Mouse (Mus musculus) activated CD4-positive, CD25-positive, alpha-beta regulatory T cell, adult 4 months (primary cell): ENCODE results near the gene Ugt1a5. TPM values are rescaled to one million over a fixed set of nuclear protein-coding genes. Genes with fewer than 3 reads are reported as not detected.
"Not testable (repeated sequence)": the region's sequence is repeated elsewhere in the genome, so short reads cannot be mapped to it uniquely, and the experiment has no call there.

Source experiments
- ATAC-seq: one replicate; pipeline ENCODE4 v1.8.0; 2017
- polyA plus RNA-seq, 2 experiments: library from polyadenylated mRNA; unstranded; fragments of 100-300 nt; shearing (Covaris generic); gene quantifications; one replicate each; pipeline ENCODE4 v1.2.1; 2017

Ugt1a5 gene
- not detected for polyA plus RNA-seq

GRCm38 (mm10) chr1:88165711-88166110 lies at the start of gene Ugt1a5:
Ugt1a5 (plus strand) TSS chr1:88166012.
- no peak for ATAC-seq

- ATAC-seq, result not testable (repeated sequence)
Observed at GRCm38 (mm10) chr1:88120550-88120949, 45.3 kb upstream of the Ugt1a5 start.

DNA sequence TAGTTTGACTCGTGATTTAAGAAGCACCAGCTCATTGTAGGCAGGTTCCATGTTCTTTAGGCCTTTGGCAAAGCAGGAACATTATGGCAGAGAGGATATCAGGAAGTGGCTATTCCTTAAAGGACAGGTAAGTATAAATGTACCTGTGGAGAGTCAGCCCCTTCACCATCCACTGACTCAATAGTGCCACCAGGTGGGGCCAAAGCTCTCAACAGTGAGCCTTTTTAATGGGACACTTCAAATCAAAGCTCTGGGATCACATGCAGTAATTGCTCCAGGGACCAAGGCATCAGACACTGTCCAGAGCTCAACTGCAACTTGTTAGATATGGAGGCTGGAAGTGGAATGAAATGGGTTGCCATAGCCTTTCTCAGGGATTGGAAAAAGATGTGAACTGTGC lies 44.3 kb upstream of the Ugt1a5 start:
- ATAC-seq, result not testable (repeated sequence)

- not testable (repeated sequence) for ATAC-seq
Observed at GRCm38 (mm10) chr1:88125827-88126360, 39.9 kb upstream of the Ugt1a5 start.

GRCm38 (mm10) chr1:88129091-88129490 lies 36.7 kb upstream of the Ugt1a5 start:
- ATAC-seq, result not testable (repeated sequence)

GRCm38 (mm10) chr1:88130223-88130622 lies 35.6 kb upstream of the Ugt1a5 start:
- ATAC-seq, result not testable (repeated sequence)

DNA sequence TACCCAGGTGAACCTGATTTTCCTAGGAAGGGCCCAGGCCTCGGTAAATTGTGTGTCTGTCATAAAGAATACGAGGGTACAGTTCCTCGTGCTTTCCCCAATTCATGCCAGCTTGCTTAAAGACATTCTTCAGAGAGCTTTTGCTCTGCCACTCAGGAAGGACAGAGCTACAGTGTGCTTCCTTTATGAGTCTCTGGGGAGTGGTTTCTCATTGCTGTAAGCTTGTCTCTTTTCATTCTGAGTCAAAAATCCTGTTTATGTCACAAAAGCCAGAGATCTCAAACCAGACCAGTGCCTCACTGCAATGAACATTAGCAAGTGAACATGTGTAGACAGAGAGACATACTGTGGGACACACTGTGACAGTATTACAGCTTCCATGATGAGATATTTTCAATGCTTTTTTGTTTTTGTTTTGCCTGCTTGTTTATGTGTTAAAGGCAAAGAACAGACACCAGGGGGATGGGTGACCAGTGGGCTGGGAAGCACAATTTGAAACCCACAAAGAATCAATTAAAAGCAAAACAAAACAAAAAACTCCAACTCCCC lies 31.8 kb upstream of the Ugt1a5 start:
- ATAC-seq, result peak; percentile 14

DNA sequence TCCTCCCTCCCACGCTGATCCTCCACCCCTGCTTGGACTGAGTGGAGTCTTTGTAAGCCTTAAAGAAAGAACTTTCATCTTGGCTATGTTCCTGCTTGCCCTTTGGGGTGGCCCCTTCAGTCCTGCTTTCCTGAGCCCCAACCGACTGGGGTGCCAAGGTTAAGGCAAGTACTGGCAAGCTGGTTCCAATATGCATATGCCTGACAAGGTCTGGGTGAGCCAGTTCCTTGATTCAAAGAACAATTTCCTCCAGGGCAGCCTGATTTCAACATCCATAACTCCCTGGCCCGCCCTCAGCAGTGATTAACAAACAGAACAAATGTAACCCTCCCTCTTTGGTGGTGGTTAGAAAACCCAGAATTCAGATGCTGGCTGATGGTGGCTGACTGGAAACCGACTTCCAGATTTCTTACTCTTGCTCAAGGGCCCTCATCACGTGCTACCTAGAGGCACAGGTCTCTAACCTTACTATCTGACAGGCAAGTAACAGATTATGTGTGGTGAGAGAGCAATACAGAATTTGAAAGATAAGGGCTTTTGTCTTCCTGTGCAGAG lies 31.3 kb upstream of the Ugt1a5 start, which contains the start of gene Ugt1a6a:
TSS of gene Ugt1a6a (plus strand) at position 353 of the 555 bp plus-strand sequence.
- ATAC-seq, result not testable (repeated sequence)

- ATAC-seq, result not testable (repeated sequence)
Observed at GRCm38 (mm10) chr1:88135229-88135904, 30.4 kb upstream of the Ugt1a5 start.

DNA sequence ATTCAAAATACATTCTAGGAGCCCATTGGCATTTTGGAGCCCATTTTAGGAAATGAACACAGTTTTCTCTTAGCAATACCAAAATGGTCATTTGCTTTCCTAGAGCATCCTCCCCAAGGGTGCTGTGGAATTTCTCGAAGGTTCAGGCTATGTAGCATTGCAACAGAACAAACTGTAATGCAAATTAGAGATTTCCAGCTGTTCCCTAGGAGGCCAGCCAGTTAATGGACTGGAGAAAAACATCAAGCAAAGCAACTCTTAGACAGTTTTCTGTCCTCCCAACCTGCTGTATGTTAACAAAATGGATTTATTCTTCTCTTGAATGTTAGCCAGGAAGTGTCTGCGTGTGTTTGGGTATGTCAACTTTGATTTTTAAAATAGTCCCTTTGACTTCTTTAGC lies 29.2 kb upstream of the Ugt1a5 start:
- no peak for ATAC-seq

DNA sequence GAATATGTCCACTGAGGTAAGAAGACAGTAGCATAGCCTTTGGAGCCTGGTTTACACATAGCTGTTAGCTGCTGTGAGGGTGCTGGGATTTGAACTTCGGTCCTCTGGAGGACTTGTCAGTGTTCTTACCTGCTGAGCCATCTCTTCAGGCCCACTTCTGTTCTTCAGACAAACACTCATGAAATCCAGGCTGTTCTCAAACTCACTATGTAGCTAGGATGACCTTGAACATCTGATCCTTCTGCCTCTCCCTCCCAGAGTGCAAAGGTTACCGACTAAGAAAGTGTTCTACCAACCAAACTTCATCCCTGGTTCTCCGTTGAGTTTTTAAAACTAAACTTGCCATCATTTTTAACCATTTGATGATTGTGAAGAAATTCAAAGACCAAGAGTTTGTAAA lies 28.5 kb upstream of the Ugt1a5 start:
- no peak for ATAC-seq

DNA sequence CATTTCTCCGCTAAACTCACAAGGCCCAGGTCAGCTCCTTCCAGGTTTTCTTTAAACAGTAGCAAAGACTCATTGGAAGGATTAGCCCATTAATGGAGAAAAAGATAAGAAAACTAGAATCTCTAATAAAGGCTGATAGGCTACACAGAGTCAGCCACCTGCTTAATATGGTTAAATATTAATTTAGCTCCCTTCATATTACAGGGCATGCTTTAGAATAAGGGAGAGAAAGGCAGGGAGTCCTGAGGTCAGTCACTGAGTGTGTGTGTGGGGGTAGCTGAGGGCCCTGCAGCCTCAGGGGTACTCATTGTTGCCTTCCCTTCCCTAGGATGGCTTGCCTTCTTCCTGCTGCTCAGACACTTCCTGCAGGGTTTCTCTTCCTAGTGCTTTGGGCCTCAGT lies 27.7 kb upstream of the Ugt1a5 start:
- ATAC-seq, result no peak

GRCm38 (mm10) chr1:88140492-88140891 lies 25.3 kb upstream of the Ugt1a5 start:
- ATAC-seq, result not testable (repeated sequence)

- ATAC-seq, result not testable (repeated sequence)
Observed at GRCm38 (mm10) chr1:88143966-88144675, 21.7 kb upstream of the Ugt1a5 start.

GRCm38 (mm10) chr1:88145278-88145677 lies 20.5 kb upstream of the Ugt1a5 start:
- ATAC-seq, result not testable (repeated sequence)

- not testable (repeated sequence) for ATAC-seq
Observed at GRCm38 (mm10) chr1:88150133-88150532, 15.7 kb upstream of the Ugt1a5 start.

DNA sequence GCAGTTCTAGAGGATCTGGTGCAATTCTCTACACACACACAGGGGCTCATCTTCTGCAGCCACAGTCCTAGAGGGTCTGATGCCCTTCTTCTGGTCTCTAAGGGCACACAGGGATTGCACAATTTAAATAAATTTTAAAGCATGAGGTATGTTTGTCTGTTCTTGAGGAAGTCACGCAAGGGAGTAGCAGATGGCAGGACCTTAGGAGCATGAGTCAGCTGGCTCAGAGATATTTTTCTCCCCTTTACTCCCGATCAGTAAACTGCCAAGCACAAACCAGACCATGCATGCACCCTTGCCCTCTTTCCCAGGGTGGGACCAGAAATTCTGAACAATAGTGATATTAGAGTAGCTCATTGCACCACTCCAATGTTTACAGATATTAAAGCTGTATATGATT lies 7.4 kb upstream of the Ugt1a5 start:
- ATAC-seq, result no peak

DNA sequence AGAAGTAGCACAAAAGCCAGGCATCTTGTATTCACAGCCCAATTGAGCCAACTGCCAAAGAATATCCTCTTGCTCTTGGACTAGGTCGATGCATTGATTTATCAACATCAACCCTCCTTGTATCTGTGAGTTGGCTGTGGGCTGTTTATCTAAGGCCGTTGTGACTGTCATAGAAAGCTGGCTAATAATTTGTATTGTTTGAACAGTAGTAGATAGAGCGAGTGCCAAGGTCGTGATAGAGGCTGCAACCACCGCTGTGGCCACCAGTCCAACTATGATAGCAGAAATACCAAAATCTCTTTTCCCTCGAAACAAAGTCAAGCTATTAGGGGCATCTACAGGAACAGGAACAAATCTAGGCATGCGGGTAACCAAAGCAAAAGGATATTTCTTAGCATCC lies 6.4 kb downstream of the Ugt1a5 start:
- not testable (repeated sequence) for ATAC-seq

- no peak for ATAC-seq
Observed at GRCm38 (mm10) chr1:88179657-88180056, 13.8 kb downstream of the Ugt1a5 start.

DNA sequence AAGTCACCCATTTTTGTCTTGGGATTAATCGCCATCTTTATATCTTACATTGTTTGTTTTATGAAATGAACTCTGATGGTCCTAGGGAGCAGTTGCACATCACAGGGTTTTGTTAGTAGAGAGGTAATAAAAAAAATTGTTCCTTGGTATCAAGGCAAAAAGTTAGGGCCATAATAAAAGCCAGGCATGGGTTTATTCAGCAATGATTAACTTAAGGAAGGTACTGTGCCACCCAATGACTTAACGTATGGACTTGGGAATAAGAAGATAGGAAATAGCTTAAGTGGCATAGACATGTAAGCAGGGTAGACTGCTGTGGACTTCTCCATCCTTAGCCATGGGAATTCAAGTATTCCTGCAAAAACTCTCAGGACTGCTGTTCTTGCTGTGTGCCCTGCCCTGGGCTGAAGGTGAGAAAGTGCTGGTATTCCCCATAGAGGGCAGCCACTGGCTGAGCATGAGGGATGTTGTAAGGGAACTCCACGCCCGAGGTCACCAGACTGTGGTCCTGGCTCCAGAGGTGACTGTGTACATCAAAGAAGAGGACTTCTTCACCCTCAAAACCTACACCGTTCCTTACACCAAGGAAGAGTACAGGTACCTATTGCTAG lies 20.6 kb downstream of the Ugt1a5 start:
- no peak for ATAC-seq

DNA sequence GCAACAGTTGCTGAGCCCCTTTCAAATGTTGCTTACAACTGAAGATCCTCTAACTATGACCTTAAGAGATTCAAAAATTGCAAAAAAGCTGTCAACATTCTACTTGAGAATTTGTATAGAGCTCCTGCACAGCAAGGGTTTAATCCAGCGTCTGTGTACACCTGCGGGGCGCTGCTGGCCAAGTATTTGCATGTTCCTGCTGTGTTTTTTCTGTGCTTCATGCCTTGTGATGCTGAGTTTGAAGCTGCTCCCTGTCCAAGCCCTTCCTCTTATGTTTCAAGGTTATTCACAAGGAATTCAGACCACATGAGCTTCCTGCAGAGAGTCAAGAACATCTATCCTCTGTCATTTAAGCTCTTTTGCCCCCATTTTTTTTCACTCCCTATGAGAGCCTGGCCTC lies 26.3 kb downstream of the Ugt1a5 start:
- no peak for ATAC-seq

- no peak for ATAC-seq
Observed at GRCm38 (mm10) chr1:88195687-88196086, 29.9 kb downstream of the Ugt1a5 start.

GRCm38 (mm10) chr1:88197443-88197842 lies 31.6 kb downstream of the Ugt1a5 start:
- ATAC-seq, result no peak
